Mouse (Mus musculus) lung, embryonic 16.5 days (tissue): Measurements from ENCODE around the gene Fhit. TPM values are rescaled to one million over a fixed set of nuclear protein-coding genes. Genes with fewer than 3 reads are reported as not detected.

Experiments
- ATAC-seq: fragments of 200-750 bp; cut with Nextera tagmentation; 2 replicates; pipeline ENCODE4 v1.8.0; 2017; ENCODE audit warnings: low read depth, mild to moderate bottlenecking, moderate library complexity
- H3K27ac ChIP-seq: fragments of 300-500 bp; sonication (generic); 2 replicates; pipeline ENCODE4 v1.5.1; 2014; ENCODE audit warnings: mild to moderate bottlenecking, control low read depth, low read length
- H3K27me3 ChIP-seq: fragments of 300-500 bp; sonication (generic); 2 replicates; pipeline ENCODE4 v1.6.1; 2014; ENCODE audit warnings: low read depth, low read length, mixed read lengths; ENCODE audit not compliant: control insufficient read depth, insufficient read depth
- H3K36me3 ChIP-seq: fragments of 300-500 bp; sonication (generic); 2 replicates; pipeline ENCODE4 v1.6.1; 2014; ENCODE audit warnings: low read length; ENCODE audit not compliant: control insufficient read depth, insufficient read depth
- H3K4me1 ChIP-seq: fragments of 300-500 bp; sonication (generic); replicated peaks from 2 replicates; pipeline ENCODE4 v1.6.1; 2014; ENCODE audit warnings: low read length, mixed read lengths; ENCODE audit not compliant: control insufficient read depth, insufficient read depth
- H3K4me2 ChIP-seq: fragments of 300-500 bp; sonication (generic); 2 replicates; pipeline ENCODE4 v1.6.1; 2014; ENCODE audit warnings: low read depth, low read length, control low read depth
- H3K4me3 ChIP-seq: fragments of 300-500 bp; sonication (generic); 2 replicates; pipeline ENCODE4 v1.5.1; 2014; ENCODE audit warnings: mild to moderate bottlenecking, low read length, control low read depth
- H3K9ac ChIP-seq: fragments of 300-500 bp; sonication (generic); 2 replicates; pipeline ENCODE4 v1.6.1; 2014; ENCODE audit warnings: low read length, control low read depth
- H3K9me3 ChIP-seq: fragments of 300-500 bp; sonication (generic); 2 replicates; pipeline ENCODE4 v1.6.1; 2016; ENCODE audit warnings: low read length; ENCODE audit not compliant: control insufficient read depth
- WGBS: fragments of 180-500 bp; shearing (Covaris S2); extraction: QIAGEN DNeasy Blood & Tissue Kit; methylation state at CpG from one replicate; pipeline ENCODE4 v1.1.7; 2014; 5-methylcytosine and 5-hydroxymethylcytosine counted together
- polyA plus RNA-seq: library from polyadenylated mRNA; unstranded; fragments of >200 nt; fragmentation: Nextera tagmentation; extraction: Ambion mirVana; gene quantifications from 2 replicates; pipeline ENCODE4 v1.2.1, GENCODE M21; 2015

Gene Fhit
- polyA plus RNA-seq, 1 experiment from 2014 or later, result 4.9 TPM

GRCm38 (mm10) chr14:10409306-10409962, 752.4 kb downstream of the Fhit start:
- no peak overlapping the region for H3K4me3 ChIP-seq
- no peaks in the 10 kb centered on the region for H3K36me3 ChIP-seq
- ATAC-seq, result no peak
- no peak overlapping the region for H3K9ac ChIP-seq
- H3K27me3 ChIP-seq, result no peaks in the 10 kb centered on the region
- WGBS, result 87% methylated on average over 3 of the region's 3 CpGs
- H3K27ac ChIP-seq, result no peak overlapping the region
- H3K4me1 ChIP-seq, result no peaks in the 10 kb centered on the region
- no peaks in the 10 kb centered on the region for H3K9me3 ChIP-seq
- no peak overlapping the region for H3K4me2 ChIP-seq

- Histone ChIP-seq H3K4me3 (no peak overlapping the region), H3K4me1 (no peaks in the 10 kb centered on the region), H3K27me3 (no peaks in the 10 kb centered on the region), H3K9me3 (no peaks in the 10 kb centered on the region), H3K4me2 (no peak overlapping the region), H3K27ac (no peak overlapping the region), H3K9ac (no peak overlapping the region), H3K36me3 (no peaks in the 10 kb centered on the region)
- ATAC-seq, result no peak
- WGBS, result 50% methylated on average over 1 of the region's 1 CpGs
These were observed 756.5 kb downstream of the Fhit start for GRCm38 (mm10) chr14:10405346-10405745.

GRCm38 (mm10) chr14:10367783-10368680, 793.8 kb downstream of the Fhit start:
- Histone ChIP-seq H3K4me1 (no peaks in the 10 kb centered on the region), H3K4me3 (no peak overlapping the region), H3K36me3 (no peaks in the 10 kb centered on the region), H3K27ac (no peak overlapping the region), H3K4me2 (no peak overlapping the region), H3K9me3 (no peaks in the 10 kb centered on the region), H3K27me3 (no peaks in the 10 kb centered on the region), H3K9ac (no peak overlapping the region)
- 50% methylated on average over 5 of the region's 5 CpGs for WGBS
- no peak for ATAC-seq

DNA sequence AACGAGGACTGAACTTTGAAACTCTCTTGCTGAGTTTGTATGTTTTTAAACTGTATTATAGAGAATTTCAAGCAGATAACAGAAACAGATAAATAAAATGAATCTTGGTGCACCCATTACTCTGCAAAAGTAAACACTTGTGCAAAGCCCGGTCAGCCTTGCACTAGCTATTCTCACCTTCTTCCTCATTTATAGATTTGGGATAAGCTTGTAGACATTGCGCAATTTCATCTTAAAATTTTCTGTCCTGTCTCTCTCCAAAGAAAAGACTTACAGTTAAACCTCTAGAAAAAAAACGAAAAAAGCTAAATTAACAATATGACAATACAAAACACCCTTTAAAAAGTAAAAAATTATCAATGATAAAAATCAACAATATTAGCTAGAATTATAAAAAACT, 795.0 kb downstream of the Fhit start:
- no peak overlapping the region for H3K27ac ChIP-seq
- WGBS, result 74% methylated on average over 4 of the region's 4 CpGs
- no peaks in the 10 kb centered on the region for H3K9me3 ChIP-seq
- H3K4me3 ChIP-seq, result no peak overlapping the region
- H3K36me3 ChIP-seq, result no peaks in the 10 kb centered on the region
- H3K4me2 ChIP-seq, result no peak overlapping the region
- no peaks in the 10 kb centered on the region for H3K4me1 ChIP-seq
- no peak for ATAC-seq
- no peaks in the 10 kb centered on the region for H3K27me3 ChIP-seq
- H3K9ac ChIP-seq, result no peak overlapping the region

DNA sequence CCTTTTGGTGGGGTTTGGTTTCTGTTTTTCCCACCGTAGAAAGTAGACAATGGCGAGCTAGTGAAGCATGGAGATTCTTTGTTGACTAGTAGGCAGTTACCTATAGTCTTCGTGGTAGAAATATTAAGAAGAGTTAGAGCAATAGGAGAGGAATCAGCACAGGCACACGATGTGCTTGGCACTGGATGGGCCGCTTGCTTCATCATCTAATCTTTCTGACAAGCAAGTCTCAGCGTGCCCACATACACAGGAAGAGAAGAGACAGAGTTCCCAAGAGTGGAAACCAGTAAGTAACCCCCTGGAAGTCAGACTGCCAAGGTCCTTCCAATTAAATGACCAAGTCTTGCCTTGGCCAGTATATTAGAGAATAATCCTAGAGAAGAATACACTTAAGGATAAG, 797.6 kb downstream of the Fhit start:
- ATAC-seq, result no peak
- Histone ChIP-seq H3K4me1 (no peaks in the 10 kb centered on the region), H3K4me2 (no peak overlapping the region), H3K36me3 (no peaks in the 10 kb centered on the region), H3K27ac (no peak overlapping the region), H3K27me3 (no peaks in the 10 kb centered on the region), H3K9me3 (no peaks in the 10 kb centered on the region), H3K4me3 (no peak overlapping the region), H3K9ac (no peak overlapping the region)
- WGBS, result 81% methylated on average over 6 of the region's 6 CpGs

DNA sequence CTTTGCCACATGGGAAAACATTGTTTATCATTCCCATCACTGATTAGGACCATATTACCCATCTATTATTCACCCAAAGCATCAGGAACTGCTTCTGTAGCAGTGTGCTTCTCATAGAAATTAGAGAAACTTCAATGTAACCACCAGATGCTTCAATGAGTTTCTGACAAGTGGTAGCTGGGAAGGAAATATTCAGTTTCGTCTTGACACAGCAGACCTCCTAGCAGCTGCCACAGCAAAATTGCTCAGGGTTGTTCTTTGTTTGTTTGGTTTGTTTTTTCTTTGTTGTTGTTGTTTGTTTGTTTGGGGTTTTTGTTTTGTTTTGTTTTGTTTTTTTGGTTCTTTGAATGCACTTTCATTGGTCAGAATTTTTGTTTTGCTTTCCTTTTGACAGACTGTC, 798.5 kb downstream of the Fhit start:
- H3K9ac ChIP-seq, result no peak overlapping the region
- ATAC-seq, result no peak
- H3K9me3 ChIP-seq, result no peaks in the 10 kb centered on the region
- no peak overlapping the region for H3K4me2 ChIP-seq
- H3K4me1 ChIP-seq, result no peaks in the 10 kb centered on the region
- no peak overlapping the region for H3K27ac ChIP-seq
- no peaks in the 10 kb centered on the region for H3K27me3 ChIP-seq
- WGBS, result 75% methylated on average over 1 of the region's 1 CpGs
- H3K36me3 ChIP-seq, result no peaks in the 10 kb centered on the region
- H3K4me3 ChIP-seq, result no peak overlapping the region

GRCm38 (mm10) chr14:10345905-10346304, 815.9 kb downstream of the Fhit start:
- Histone ChIP-seq H3K4me1 (no peaks in the 10 kb centered on the region), H3K27me3 (no peaks in the 10 kb centered on the region), H3K4me2 (no peak overlapping the region), H3K36me3 (no peaks in the 10 kb centered on the region), H3K4me3 (no peak overlapping the region), H3K27ac (no peak overlapping the region), H3K9ac (no peak overlapping the region), H3K9me3 (no peaks in the 10 kb centered on the region)
- no peak for ATAC-seq

- H3K36me3 ChIP-seq, result no peaks in the 10 kb centered on the region
- no peak overlapping the region for H3K9ac ChIP-seq
- no peak overlapping the region for H3K27ac ChIP-seq
- H3K27me3 ChIP-seq, result no peaks in the 10 kb centered on the region
- no peaks in the 10 kb centered on the region for H3K9me3 ChIP-seq
- no peak for ATAC-seq
- no peak overlapping the region for H3K4me3 ChIP-seq
- 73% methylated on average over 1 of the region's 1 CpGs for WGBS
- H3K4me2 ChIP-seq, result no peak overlapping the region
- no peaks in the 10 kb centered on the region for H3K4me1 ChIP-seq
These were observed 817.8 kb downstream of the Fhit start for GRCm38 (mm10) chr14:10344064-10344463.

DNA sequence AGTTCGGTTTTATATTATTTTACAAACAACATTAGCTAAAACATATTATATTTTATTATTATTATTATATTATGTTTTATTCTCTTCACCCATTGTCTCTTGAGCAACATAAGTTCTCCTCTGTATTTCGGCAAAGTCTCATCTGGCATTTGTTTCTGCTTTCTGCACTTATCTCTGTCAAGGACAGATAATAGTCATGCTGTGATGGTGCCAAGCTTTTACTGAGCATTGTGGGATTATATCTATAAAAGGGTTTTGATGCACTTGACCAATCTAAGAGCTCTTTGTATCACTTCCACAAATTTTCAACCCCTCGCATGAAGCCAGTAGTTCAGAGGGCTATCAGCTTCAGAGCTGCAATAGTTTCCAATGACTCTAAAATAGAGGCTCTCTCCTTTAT, 845.1 kb downstream of the Fhit start:
- WGBS, result 82% methylated on average over 3 of the region's 3 CpGs
- no peak for ATAC-seq
- Histone ChIP-seq H3K27ac (no peak overlapping the region), H3K27me3 (no peaks in the 10 kb centered on the region), H3K4me3 (no peak overlapping the region), H3K9ac (no peak overlapping the region), H3K4me1 (no peaks in the 10 kb centered on the region), H3K9me3 (no peaks in the 10 kb centered on the region), H3K4me2 (no peak overlapping the region), H3K36me3 (no peaks in the 10 kb centered on the region)
